24 mouse cellular contexts compared by ENCODE assay signal in genomic region chr13:54798740-54799139, GRCm38 (mm10). TPM values are rescaled to one million over a fixed set of nuclear protein-coding genes. Genes with fewer than 3 reads are reported as not detected.
A peak's percentile ranks its signal among the peaks of the same experiment; 100 is the strongest.
DNase-seq lines count a peak whose midpoint lies in the region; ATAC-seq lines count a peak whose summit lies in the region.
"Had no signal": no experiment of that assay in that cellular context is flagged by ENCODE, and none has a peak within 500 bp of the region (broad histone marks: within the 10 kb centered on the region; RNA-seq: fewer than 3 reads in every experiment).

No protein-coding gene starts in this region.

- DNase-seq in left cerebral cortex, adult 18-20 months (ENCODE audit: low spot score in 2 of 2) = peak; percentile 76 to 86
- no peak for DNase-seq in left cerebral cortex, adult 11 months (ENCODE audit: low spot score)
- peak; percentile 77 to 82 for DNase-seq in frontal cortex, postnatal 36 days (ENCODE audit: low spot score in 2 of 2)
- DNase-seq in layer of hippocampus, postnatal 36 days = peak; percentile 64 to 71
- DNase-seq in right cerebral cortex, postnatal 36 days (ENCODE audit: low spot score in 2 of 2) = peak; percentile 69 to 82
- no peak for DNase-seq in cerebellum, adult 18-20 months
- DNase-seq: cerebellum, postnatal 36 days; gastrocnemius, postnatal 14 days had no signal

- ATAC-seq in forebrain, embryonic 16.5 days = no peak
- ATAC-seq: lung, postnatal 0 days had no signal

- H3K36me3 ChIP-seq in forebrain, embryonic 16.5 days (ENCODE audit: control insufficient read depth, insufficient read depth) = no peaks in the 10 kb centered on the region
- H3K36me3 ChIP-seq: hindbrain, embryonic 13.5 days; limb, embryonic 13.5 days; liver, embryonic 15.5 days had no signal

- no peaks in the 10 kb centered on the region for H3K9me3 ChIP-seq in forebrain, embryonic 16.5 days (ENCODE audit: control insufficient read depth, low read length)
- H3K9me3 ChIP-seq: hindbrain, embryonic 13.5 days; limb, embryonic 13.5 days; liver, embryonic 15.5 days had no signal

- H3K4me2 ChIP-seq in forebrain, embryonic 16.5 days (ENCODE audit: low read length) = no peak overlapping the region
- H3K4me2 ChIP-seq: hindbrain, embryonic 13.5 days; limb, embryonic 13.5 days; liver, embryonic 15.5 days had no signal

- WGBS in forebrain, embryonic 16.5 days = 73% methylated on average over 10 of the region's 10 CpGs

- no peak overlapping the region for H3K9ac ChIP-seq in forebrain, embryonic 16.5 days (replicated peaks; ENCODE audit: low read depth, low read length)
- H3K9ac ChIP-seq: hindbrain, embryonic 13.5 days; limb, embryonic 13.5 days; liver, embryonic 15.5 days had no signal

- H3K27ac ChIP-seq in forebrain, embryonic 16.5 days (ENCODE audit: low read length) = no peak overlapping the region
- H3K27ac ChIP-seq: hindbrain, embryonic 13.5 days; limb, embryonic 13.5 days; liver, embryonic 15.5 days had no signal

- peaks cover 2% of the 10 kb centered on the region; the same call in 1 of the 2 replicates for H3K4me1 ChIP-seq in forebrain, embryonic 16.5 days (replicated peaks; ENCODE audit: control insufficient read depth, insufficient read depth, low read length)
- H3K4me1 ChIP-seq: hindbrain, embryonic 13.5 days; limb, embryonic 13.5 days; liver, embryonic 15.5 days had no signal

- H3K4me3 ChIP-seq in forebrain, embryonic 16.5 days (replicated peaks; ENCODE audit: low read length) = no peak overlapping the region
- H3K4me3 ChIP-seq: hindbrain, embryonic 13.5 days; limb, embryonic 13.5 days; liver, embryonic 15.5 days had no signal

- no peaks in the 10 kb centered on the region for H3K27me3 ChIP-seq in forebrain, embryonic 16.5 days (replicated peaks; ENCODE audit: control insufficient read depth, insufficient read depth, low read length)

RNA-seq across cellular contexts. Expression of gene Tspan17, which starts 9.6 kb away (rescaled TPM):
- total RNA-seq in left cerebral cortex, adult 18-20 months (2021) = 10 to 100 TPM; 95.4 to 97.6 TPM
- 100 to 1,000 TPM in 1 of 2 experiments, 10 to 100 TPM in 1; 83.4 to 109 TPM for total RNA-seq in layer of hippocampus, postnatal 36 days (2021)
- 18.6 and 29.7 TPM in 2 replicates for polyA plus RNA-seq in forebrain, embryonic 16.5 days (2015; fragmentation: Nextera tagmentation; extraction: Ambion mirVana)

RNA-seq across cellular contexts. Expression of gene Eif4e1b, which starts 14.9 kb away (rescaled TPM):
- not detected for total RNA-seq in left cerebral cortex, adult 18-20 months (2021)
- total RNA-seq in layer of hippocampus, postnatal 36 days (2021) = not detected
- not detected in 2 replicates for polyA plus RNA-seq in forebrain, embryonic 16.5 days (2015; fragmentation: Nextera tagmentation; extraction: Ambion mirVana)
- total RNA-seq: adrenal gland, adult 18-20 months; gastrocnemius, postnatal 14 days; heart, adult 8-10 months; megakaryocyte, adult 5-6 weeks had no signal
- polyA plus RNA-seq: forebrain, embryonic 14.5 days; heart, postnatal 0 days; hindbrain, embryonic 13.5 days; intestine, embryonic 14.5 days; kidney, embryonic 14.5 days; limb, embryonic 13.5 days; liver, embryonic 15.5 days; lung, postnatal 0 days; midbrain, embryonic 16.5 days; neural tube, embryonic 11.5 days; thymus, postnatal 0 days had no signal

RNA-seq across cellular contexts. Expression of gene Sncb, which starts 32.3 kb away (rescaled TPM):
- total RNA-seq in left cerebral cortex, adult 18-20 months (2021) = 100 to 1,000 TPM; 925 to 932 TPM
- 100 to 1,000 TPM; 602 to 611 TPM for total RNA-seq in layer of hippocampus, postnatal 36 days (2021)
- polyA plus RNA-seq in forebrain, embryonic 16.5 days (2015; fragmentation: Nextera tagmentation; extraction: Ambion mirVana) = 27.1 and 37.0 TPM in 2 replicates
- total RNA-seq: ES-E14; megakaryocyte, adult 5-6 weeks had no signal
- polyA plus RNA-seq: heart, postnatal 0 days; kidney, embryonic 14.5 days; limb, embryonic 13.5 days; liver, embryonic 15.5 days; lung, postnatal 0 days; thymus, postnatal 0 days had no signal

RNA-seq across cellular contexts. Expression of gene Gprin1, which starts 49.1 kb away (rescaled TPM):
- total RNA-seq in left cerebral cortex, adult 18-20 months (2021) = 100 to 1,000 TPM; 131 to 133 TPM
- total RNA-seq in layer of hippocampus, postnatal 36 days (2021) = 100 to 1,000 TPM; 135 to 142 TPM
- polyA plus RNA-seq in forebrain, embryonic 16.5 days (2015; fragmentation: Nextera tagmentation; extraction: Ambion mirVana) = 6.2 and 7.1 TPM in 2 replicates
- total RNA-seq: megakaryocyte, adult 5-6 weeks had no signal
- polyA plus RNA-seq: lung, postnatal 0 days had no signal

Comparison
In these comparisons a context has a peak if more than half of its experiments do, and no peak if none do; other contexts are left out.
1. DNase-seq: peak in left cerebral cortex, adult 18-20 months (2 of 2), frontal cortex, postnatal 36 days (2 of 2), layer of hippocampus, postnatal 36 days (2 of 2) and right cerebral cortex, postnatal 36 days (2 of 2); none in left cerebral cortex, adult 11 months (single experiment) and cerebellum, adult 18-20 months (0 of 2).